Mouse (Mus musculus) hindbrain, embryonic 12.5 days (tissue): Measurements from ENCODE around the gene Dkkl1. TPM values are rescaled to one million over a fixed set of nuclear protein-coding genes. Genes with fewer than 3 reads are reported as not detected.

ENCODE experiments used
- ATAC-seq: fragments of 200-750 bp; cut with Nextera tagmentation; 2 replicates; pipeline ENCODE4 v1.8.0; 2017; ENCODE audit warnings: moderate TSS enrichment; ENCODE audit not compliant: low FRiP score
- H3K27ac ChIP-seq: fragments of 300-500 bp; sonication (generic); 2 replicates; pipeline ENCODE4 v1.5.1; 2016; ENCODE audit warnings: mild to moderate bottlenecking
- H3K27me3 ChIP-seq: fragments of 300-500 bp; sonication (generic); 2 replicates; pipeline ENCODE4 v1.6.1; 2016; ENCODE audit warnings: mild to moderate bottlenecking
- H3K36me3 ChIP-seq: fragments of 300-500 bp; sonication (generic); 2 replicates; pipeline ENCODE4 v1.6.1; 2016; ENCODE audit warnings: mild to moderate bottlenecking
- H3K4me1 ChIP-seq: fragments of 300-500 bp; sonication (generic); 2 replicates; pipeline ENCODE4 v1.6.1; 2016
- H3K4me2 ChIP-seq: fragments of 300-500 bp; sonication (generic); replicated peaks from 2 replicates; pipeline ENCODE4 v1.6.1; 2016; ENCODE audit warnings: mild to moderate bottlenecking
- H3K4me3 ChIP-seq: fragments of 300-500 bp; sonication (generic); 2 replicates; pipeline ENCODE4 v1.5.1; 2016; ENCODE audit warnings: mild to moderate bottlenecking
- H3K9ac ChIP-seq: fragments of 300-500 bp; sonication (generic); 2 replicates; pipeline ENCODE4 v1.6.1; 2016; ENCODE audit warnings: mild to moderate bottlenecking, moderate library complexity
- H3K9me3 ChIP-seq: fragments of 300-500 bp; sonication (generic); replicated peaks from 2 replicates; pipeline ENCODE4 v1.6.1; 2016; ENCODE audit warnings: mild to moderate bottlenecking
- WGBS: fragments of 180-500 bp; shearing (Covaris S2); methylation state at CpG from one replicate; pipeline ENCODE4 v1.1.7; 2016; 5-methylcytosine and 5-hydroxymethylcytosine counted together
- microRNA-seq: library from miRNA; unstranded; fragments of <30 nt; microRNA quantifications from one replicate; pipeline ENCODE4, GENCODE M21; 2017
- polyA plus RNA-seq: library from polyadenylated mRNA; unstranded; fragments of >200 nt; fragmentation: Nextera tagmentation; extraction: Ambion mirVana; gene quantifications from 2 replicates; pipeline ENCODE4 v1.2.1, GENCODE M21; 2016

The Dkkl1 gene
- polyA plus RNA-seq, 1 experiment from 2014 or later: 3.4 TPM

DNA sequence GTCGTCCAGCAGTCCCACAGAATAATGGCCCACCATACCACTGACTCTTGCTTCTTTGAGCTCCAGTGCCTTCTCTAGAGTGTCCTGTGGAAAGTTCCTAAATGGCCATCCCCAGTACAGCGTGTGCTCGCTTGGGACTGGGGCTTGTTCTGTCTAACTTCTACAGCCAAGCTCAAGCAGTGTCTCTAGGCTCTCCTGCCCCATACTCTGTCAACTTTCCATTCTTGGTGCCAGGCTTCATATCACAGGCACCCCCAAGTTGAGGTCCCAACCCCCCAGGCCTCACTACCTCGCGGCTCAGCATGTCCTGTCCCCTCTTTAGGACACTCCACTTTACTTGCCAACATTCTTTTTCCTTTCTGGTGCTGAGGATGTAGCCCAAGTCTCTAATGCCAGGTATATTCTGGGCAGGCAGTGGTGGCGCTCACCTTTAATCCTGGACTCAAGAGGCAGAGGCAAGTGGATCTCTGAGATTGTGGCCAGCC lies 51.6 kb downstream of the Dkkl1 start:
- ATAC-seq: no peak
- H3K9ac ChIP-seq: no peak overlapping the region
- no peak overlapping the region for H3K27ac ChIP-seq
- H3K4me1 ChIP-seq: peaks cover 15% of the 10 kb centered on the region
- H3K4me2 ChIP-seq: no peak overlapping the region
- 95% methylated on average over 6 of the region's 6 CpGs for WGBS
- H3K27me3 ChIP-seq: peaks cover 30% of the 10 kb centered on the region
- H3K4me3 ChIP-seq: no peak overlapping the region
- H3K36me3 ChIP-seq: peaks cover 35% of the 10 kb centered on the region
- H3K9me3 ChIP-seq: no peaks in the 10 kb centered on the region

DNA sequence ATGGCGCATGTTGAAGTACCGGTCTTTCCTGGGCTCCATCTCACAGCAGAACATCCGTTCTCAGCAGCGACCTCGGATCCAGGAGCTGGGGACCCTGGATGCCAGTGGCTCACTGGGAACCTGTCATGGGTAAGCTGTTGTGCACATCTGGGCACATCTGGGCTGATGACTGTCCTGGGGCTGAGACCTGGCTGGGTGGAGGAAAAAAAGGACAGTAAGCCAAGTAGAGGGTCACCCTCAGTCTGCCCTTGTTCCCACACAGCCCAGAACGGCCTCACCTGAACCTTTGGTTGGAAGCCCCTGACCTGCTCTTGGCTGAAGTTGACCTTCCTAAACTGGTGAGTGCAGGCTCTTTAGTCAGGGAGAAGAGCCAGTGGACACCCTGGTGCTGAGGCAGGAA lies 53.0 kb downstream of the Dkkl1 start:
- H3K4me3 ChIP-seq: no peak overlapping the region
- peaks cover 35% of the 10 kb centered on the region for H3K36me3 ChIP-seq
- peaks cover 18% of the 10 kb centered on the region for H3K4me1 ChIP-seq
- no peak overlapping the region for H3K4me2 ChIP-seq
- H3K9ac ChIP-seq: no peak overlapping the region
- no peak overlapping the region for H3K27ac ChIP-seq
- no peak for ATAC-seq
- peaks cover 17% of the 10 kb centered on the region for H3K27me3 ChIP-seq
- WGBS: 89% methylated on average over 6 of the region's 6 CpGs
- H3K9me3 ChIP-seq: no peaks in the 10 kb centered on the region

Small RNA genes within 50 kb of the gene (microRNA-seq; reads per million reads assigned to microRNA genes)
- gene Mir7055: not detected

Other genes starting within 250 kb of the Dkkl1 start
- gene Cpt1c, start 237.3 kb downstream of the Dkkl1 start, polyA plus RNA-seq: 42.8 and 44.2 TPM in 2 replicates
- gene Prmt1, start 225.6 kb downstream of the Dkkl1 start, polyA plus RNA-seq: 551 and 566 TPM in 2 replicates
- gene Irf3, start 214.5 kb downstream of the Dkkl1 start, polyA plus RNA-seq: 62.7 and 74.3 TPM in 2 replicates
- gene Bcl2l12, start 213.4 kb downstream of the Dkkl1 start, polyA plus RNA-seq: 46.7 and 46.8 TPM in 2 replicates
- gene Scaf1, start 195.8 kb downstream of the Dkkl1 start, polyA plus RNA-seq: 50.6 and 52.4 TPM in 2 replicates
- gene Rras, start 194.2 kb downstream of the Dkkl1 start, polyA plus RNA-seq: 22.6 and 23.2 TPM in 2 replicates
- 10.9 and 14.0 TPM in 2 replicates for gene Prr12, start 159.3 kb downstream of the Dkkl1 start, polyA plus RNA-seq
- 55.9 and 60.0 TPM in 2 replicates for gene Nosip, start 149.7 kb downstream of the Dkkl1 start, polyA plus RNA-seq
- 17.8 and 18.0 TPM in 2 replicates for gene Prrg2, start 149.5 kb downstream of the Dkkl1 start, polyA plus RNA-seq
- gene Rcn3, start 119.9 kb downstream of the Dkkl1 start, polyA plus RNA-seq: 177 and 180 TPM in 2 replicates
- gene Fcgrt, start 108.3 kb downstream of the Dkkl1 start, polyA plus RNA-seq: 20.2 and 21.0 TPM in 2 replicates
- gene Rps11, start 87.7 kb downstream of the Dkkl1 start, polyA plus RNA-seq: 982 and 1,135 TPM in 2 replicates
- gene Rpl13a, start 83.4 kb downstream of the Dkkl1 start, polyA plus RNA-seq: 977 and 1,019 TPM in 2 replicates
- gene Gm45713, start 75.9 kb downstream of the Dkkl1 start, polyA plus RNA-seq: 0.31 TPM in 1 of 2 replicates, not detected in the other
- 0.52 and 1.6 TPM in 2 replicates for gene Flt3l, start 75.7 kb downstream of the Dkkl1 start, polyA plus RNA-seq
- gene Pih1d1, start 57.8 kb downstream of the Dkkl1 start, polyA plus RNA-seq: 90.3 and 91.0 TPM in 2 replicates
- gene Aldh16a1, start 57.6 kb downstream of the Dkkl1 start, polyA plus RNA-seq: 33.4 and 39.8 TPM in 2 replicates
- 1.1 and 1.2 TPM in 2 replicates for gene Slc17a7, start 48.2 kb downstream of the Dkkl1 start, polyA plus RNA-seq
- not detected in 2 replicates for gene Gfy, start 32.6 kb downstream of the Dkkl1 start, polyA plus RNA-seq
- gene Pth2, start 31.2 kb downstream of the Dkkl1 start, polyA plus RNA-seq: not detected in 2 replicates
- 0.46 and 0.48 TPM in 2 replicates for gene Ccdc155, start 7.3 kb downstream of the Dkkl1 start, polyA plus RNA-seq
- 185 and 208 TPM in 2 replicates for gene Tead2, start 3.6 kb upstream of the Dkkl1 start, polyA plus RNA-seq
- 1.3 and 1.5 TPM in 2 replicates for gene Cd37, start 27.0 kb upstream of the Dkkl1 start, polyA plus RNA-seq
- gene Slc6a16, start 28.9 kb upstream of the Dkkl1 start, polyA plus RNA-seq: 0.10 and 0.28 TPM in 2 replicates
- not detected in 2 replicates for gene Slc6a21, start 65.4 kb upstream of the Dkkl1 start, polyA plus RNA-seq
- 11.5 and 14.7 TPM in 2 replicates for gene Trpm4, start 121.6 kb upstream of the Dkkl1 start, polyA plus RNA-seq
- 0.65 and 0.68 TPM in 2 replicates for gene Hrc, start 123.1 kb upstream of the Dkkl1 start, polyA plus RNA-seq
- 15.6 and 16.2 TPM in 2 replicates for gene Ppfia3, start 154.9 kb upstream of the Dkkl1 start, polyA plus RNA-seq
- gene Lin7b, start 158.4 kb upstream of the Dkkl1 start, polyA plus RNA-seq: 2.9 and 3.8 TPM in 2 replicates
- gene Snrnp70, start 183.6 kb upstream of the Dkkl1 start, polyA plus RNA-seq: 285 and 300 TPM in 2 replicates
- not detected in 2 replicates for gene Kcna7, start 193.5 kb upstream of the Dkkl1 start, polyA plus RNA-seq
- 1.2 and 1.3 TPM in 2 replicates for gene Ntf5, start 201.5 kb upstream of the Dkkl1 start, polyA plus RNA-seq
- gene Lhb, start 208.7 kb upstream of the Dkkl1 start, polyA plus RNA-seq: 1.0 and 1.6 TPM in 2 replicates
- gene Gys1, start 222.7 kb upstream of the Dkkl1 start, polyA plus RNA-seq: 34.8 TPM in 2 replicates
- gene Ruvbl2, start 225.9 kb upstream of the Dkkl1 start, polyA plus RNA-seq: 124 and 129 TPM in 2 replicates
- 5,718 and 6,089 TPM in 2 replicates for gene Ftl1, start 247.7 kb upstream of the Dkkl1 start, polyA plus RNA-seq